Mouse (Mus musculus) embryo, embryonic 11 days (tissue): ENCODE data around the gene Gad1.
A peak's percentile ranks its signal among the peaks of the same experiment; 100 is the strongest.

Experiments
- DNase-seq: peaks from one replicate; pipeline ENCODE4 v3.0.0-alpha.2; 2015

The Gad1 gene

GRCm38 (mm10) chr2:70629921-70630320, 77.0 kb downstream of the Gad1 start:
- DNase-seq: no peak

GRCm38 (mm10) chr2:70631321-70631720, 78.4 kb downstream of the Gad1 start:
- no peak for DNase-seq

- no peak for DNase-seq
Observed at GRCm38 (mm10) chr2:70632412-70632811, 79.5 kb downstream of the Gad1 start.

GRCm38 (mm10) chr2:70634028-70634690, 81.3 kb downstream of the Gad1 start:
- no peak for DNase-seq

GRCm38 (mm10) chr2:70640968-70641367, 88.1 kb downstream of the Gad1 start:
- DNase-seq: no peak

- DNase-seq: peak; percentile 36
Observed at GRCm38 (mm10) chr2:70642971-70643565, 90.2 kb downstream of the Gad1 start.

GRCm38 (mm10) chr2:70645266-70645780, 92.5 kb downstream of the Gad1 start:
- no peak for DNase-seq

- no peak for DNase-seq
Observed at GRCm38 (mm10) chr2:70647681-70648080, 94.8 kb downstream of the Gad1 start.

- no peak for DNase-seq
Observed at GRCm38 (mm10) chr2:70648271-70648670, 95.4 kb downstream of the Gad1 start.

GRCm38 (mm10) chr2:70649471-70649870, 96.6 kb downstream of the Gad1 start:
- no peak for DNase-seq
